Mouse (Mus musculus): ENCODE measurements around the gene Glud1. TPM values are rescaled to one million over a fixed set of nuclear protein-coding genes. Genes with fewer than 3 reads are reported as not detected.
A peak's percentile ranks its signal among the peaks of the same experiment; 100 is the strongest.

The Glud1 gene
- polyA plus RNA-seq, 1 experiment, result 41.8 TPM

- TF ChIP-seq CTCF (IDR thresholded peaks at IDR 0.05; ENCODE audit: control insufficient read depth, insufficient read depth, low read length) (no peak), POLR2A (IDR thresholded peaks at IDR 0.05; ENCODE audit: borderline replicate concordance, control insufficient read depth, low read depth, low read length) (no peak)
- Histone ChIP-seq H3K4me3 (replicated peaks; ENCODE audit: control insufficient read depth, low read depth, low read length) (no peak overlapping the region), H3K4me1 (ENCODE audit: control insufficient read depth, insufficient read depth, low read length) (no peaks in the 10 kb centered on the region), H3K27ac (ENCODE audit: control insufficient read depth, insufficient read depth, low read depth, low read length, poor library complexity) (no peak overlapping the region)
- WGBS, result 89% methylated on average over 2 of the region's 2 CpGs
Observed at GRCm38 (mm10) chr14:34371763-34372162, 61.2 kb downstream of the Glud1 start.

- TF ChIP-seq POLR2A (IDR thresholded peaks at IDR 0.05; ENCODE audit: borderline replicate concordance, control insufficient read depth, low read depth, low read length) (no peak), CTCF (IDR thresholded peaks at IDR 0.05; ENCODE audit: control insufficient read depth, insufficient read depth, low read length) (peak; percentile 24; the same call in 1 of the 2 replicates)
- H3K27ac ChIP-seq (ENCODE audit: control insufficient read depth, insufficient read depth, low read depth, low read length, poor library complexity), result no peak overlapping the region
- no peaks in the 10 kb centered on the region for H3K4me1 ChIP-seq (ENCODE audit: control insufficient read depth, insufficient read depth, low read length)
- no peak overlapping the region for H3K4me3 ChIP-seq (replicated peaks; ENCODE audit: control insufficient read depth, low read depth, low read length)
- 80% methylated on average over 6 of the region's 6 CpGs for WGBS
Observed at GRCm38 (mm10) chr14:34372646-34373045, 62.1 kb downstream of the Glud1 start.

DNA sequence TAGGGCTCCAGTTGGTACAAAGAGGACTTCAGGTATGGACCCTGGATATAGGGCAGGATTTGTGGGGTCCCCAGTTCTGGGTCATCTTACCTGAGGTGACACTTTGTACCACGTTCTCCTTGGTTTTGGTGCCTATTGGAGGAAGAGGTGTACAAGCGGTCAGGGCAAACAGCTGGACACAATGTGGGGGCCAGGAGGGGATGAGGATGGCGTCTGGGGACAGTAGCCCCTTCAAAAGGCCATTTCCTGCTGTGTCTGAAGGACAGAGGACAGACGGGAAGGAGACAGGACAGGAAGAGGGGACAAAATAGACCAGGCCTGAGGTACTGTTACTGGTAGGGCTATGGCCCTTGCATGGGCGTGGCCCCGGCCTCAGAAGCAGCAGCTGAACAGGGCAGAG lies 63.1 kb downstream of the Glud1 start:
- Histone ChIP-seq H3K4me1 (ENCODE audit: control insufficient read depth, insufficient read depth, low read length) (no peaks in the 10 kb centered on the region), H3K27ac (ENCODE audit: control insufficient read depth, insufficient read depth, low read depth, low read length, poor library complexity) (no peak overlapping the region), H3K4me3 (replicated peaks; ENCODE audit: control insufficient read depth, low read depth, low read length) (no peak overlapping the region)
- 73% methylated on average over 6 of the region's 6 CpGs for WGBS
- TF ChIP-seq POLR2A (IDR thresholded peaks at IDR 0.05; ENCODE audit: borderline replicate concordance, control insufficient read depth, low read depth, low read length) (no peak), CTCF (IDR thresholded peaks at IDR 0.05; ENCODE audit: control insufficient read depth, insufficient read depth, low read length) (no peak)

DNA sequence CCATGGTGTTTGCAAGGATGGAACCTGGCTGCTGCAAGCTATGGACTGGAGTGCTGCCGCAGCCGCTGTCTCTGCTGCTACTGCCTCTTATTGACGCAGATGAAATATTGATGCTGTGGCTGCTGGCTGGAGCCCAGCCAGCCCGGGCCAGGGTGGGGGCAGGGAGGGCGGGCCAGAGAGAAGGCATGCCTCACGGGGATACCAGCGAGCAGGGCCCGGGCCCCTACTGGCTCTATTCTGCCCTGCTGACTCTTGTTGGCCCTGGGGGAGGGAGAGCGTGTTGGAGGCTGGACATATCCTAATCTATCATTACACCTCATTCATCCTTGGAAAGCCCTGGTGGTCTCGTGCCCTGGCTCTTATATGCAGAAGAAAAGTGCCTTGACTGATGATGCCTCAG lies 64.0 kb downstream of the Glud1 start, which contains the start of gene Sncg:
TSS of gene Sncg (minus strand) at position 213 of the 400 bp plus-strand sequence.
- Histone ChIP-seq H3K27ac (ENCODE audit: control insufficient read depth, insufficient read depth, low read depth, low read length, poor library complexity) (no peak within 1 kb of the TSS), H3K4me1 (ENCODE audit: control insufficient read depth, insufficient read depth, low read length) (no peaks in the 10 kb centered on the region), H3K4me3 (replicated peaks; ENCODE audit: control insufficient read depth, low read depth, low read length) (no peak within 1 kb of the TSS)
- WGBS, result 21% methylated on average over 10 of the region's 10 CpGs
- no peak for TF ChIP-seq POLR2A (IDR thresholded peaks at IDR 0.05; ENCODE audit: borderline replicate concordance, control insufficient read depth, low read depth, low read length)
- no peak for TF ChIP-seq CTCF (IDR thresholded peaks at IDR 0.05; ENCODE audit: control insufficient read depth, insufficient read depth, low read length)

DNA sequence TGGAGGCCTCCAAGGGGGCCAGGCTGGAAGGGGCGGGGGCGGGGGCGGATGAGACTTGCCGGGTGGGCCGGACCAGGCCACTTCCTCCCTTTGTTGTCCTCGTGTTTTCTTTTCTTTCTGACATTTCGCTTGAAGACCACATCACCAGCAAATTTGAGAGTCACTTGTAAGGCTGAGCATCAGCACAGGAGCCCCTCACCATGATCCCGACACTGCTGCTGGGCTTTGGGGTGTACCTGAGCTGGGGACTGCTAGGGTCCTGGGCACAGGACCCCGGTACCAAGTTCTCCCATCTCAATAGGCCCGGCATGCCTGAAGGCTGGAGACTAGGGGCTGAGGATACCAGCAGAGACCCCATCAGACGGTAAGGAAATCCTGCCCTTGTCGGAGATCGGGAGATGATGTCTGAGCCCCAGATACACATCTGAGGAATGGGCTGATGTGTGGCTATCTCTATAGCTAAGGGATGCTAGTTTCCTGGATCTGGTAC lies 64.9 kb downstream of the Glud1 start, which contains the start of gene Mmrn2:
TSS of gene Mmrn2 (plus strand) at position 51 of the 490 bp plus-strand sequence.
- WGBS, result 51% methylated on average over 13 of the region's 13 CpGs
- Histone ChIP-seq H3K27ac (ENCODE audit: control insufficient read depth, insufficient read depth, low read depth, low read length, poor library complexity) (no peak within 1 kb of the TSS), H3K4me1 (ENCODE audit: control insufficient read depth, insufficient read depth, low read length) (no peaks in the 10 kb centered on the region), H3K4me3 (replicated peaks; ENCODE audit: control insufficient read depth, low read depth, low read length) (no peak within 1 kb of the TSS)
- no peak for TF ChIP-seq CTCF (IDR thresholded peaks at IDR 0.05; ENCODE audit: control insufficient read depth, insufficient read depth, low read length)
- no peak for TF ChIP-seq POLR2A (IDR thresholded peaks at IDR 0.05; ENCODE audit: borderline replicate concordance, control insufficient read depth, low read depth, low read length)

DNA sequence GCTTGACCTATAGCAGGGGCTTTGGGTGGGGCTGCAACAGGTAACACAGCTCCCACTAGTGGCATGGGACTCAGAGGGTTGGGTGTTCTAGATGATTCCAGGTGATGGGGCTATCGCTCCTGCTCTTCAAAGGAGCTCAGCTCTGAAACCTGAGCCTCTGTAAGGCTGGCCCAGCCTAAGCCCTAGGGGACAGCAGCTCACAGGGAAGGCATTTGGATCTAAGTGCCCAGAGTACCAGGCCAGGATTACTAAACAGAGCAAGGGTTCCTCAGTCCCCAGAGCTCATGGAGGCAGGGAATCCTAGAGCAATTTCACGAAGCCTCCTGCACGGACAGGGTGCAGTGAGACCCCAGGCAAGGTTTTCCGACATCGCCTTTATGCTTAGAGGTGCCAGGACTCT lies 65.4 kb downstream of the Glud1 start:
- TF ChIP-seq POLR2A (IDR thresholded peaks at IDR 0.05; ENCODE audit: borderline replicate concordance, control insufficient read depth, low read depth, low read length) (no peak), CTCF (IDR thresholded peaks at IDR 0.05; ENCODE audit: control insufficient read depth, insufficient read depth, low read length) (no peak)
- Histone ChIP-seq H3K4me1 (ENCODE audit: control insufficient read depth, insufficient read depth, low read length) (no peaks in the 10 kb centered on the region), H3K4me3 (replicated peaks; ENCODE audit: control insufficient read depth, low read depth, low read length) (no peak overlapping the region), H3K27ac (ENCODE audit: control insufficient read depth, insufficient read depth, low read depth, low read length, poor library complexity) (no peak overlapping the region)
- 82% methylated on average over 5 of the region's 5 CpGs for WGBS

DNA sequence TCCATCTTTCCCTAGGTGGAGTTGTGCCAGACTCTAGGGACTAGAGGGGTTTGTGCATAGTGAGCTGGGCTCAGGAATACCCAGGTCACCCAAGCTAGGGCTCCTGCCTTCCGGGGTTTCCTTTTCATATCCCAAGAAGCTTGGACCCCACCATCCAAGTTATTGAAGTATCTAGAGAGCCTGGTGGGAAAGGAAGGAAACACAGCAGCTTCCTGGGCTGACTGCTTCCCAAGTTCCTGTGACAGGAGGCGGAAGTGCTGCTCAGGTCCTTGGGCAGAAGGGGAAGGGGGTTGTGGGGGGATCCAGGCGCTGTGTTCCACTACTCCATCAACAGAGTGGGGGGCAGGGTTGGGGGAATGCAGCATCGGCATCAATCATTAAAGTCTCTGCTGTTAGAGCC lies 66.6 kb downstream of the Glud1 start:
- TF ChIP-seq POLR2A (IDR thresholded peaks at IDR 0.05; ENCODE audit: borderline replicate concordance, control insufficient read depth, low read depth, low read length) (no peak), CTCF (IDR thresholded peaks at IDR 0.05; ENCODE audit: control insufficient read depth, insufficient read depth, low read length) (no peak)
- Histone ChIP-seq H3K4me1 (ENCODE audit: control insufficient read depth, insufficient read depth, low read length) (no peaks in the 10 kb centered on the region), H3K4me3 (replicated peaks; ENCODE audit: control insufficient read depth, low read depth, low read length) (no peak overlapping the region), H3K27ac (ENCODE audit: control insufficient read depth, insufficient read depth, low read depth, low read length, poor library complexity) (no peak overlapping the region)
- 56% methylated on average over 4 of the region's 4 CpGs for WGBS

- Histone ChIP-seq H3K27ac (ENCODE audit: control insufficient read depth, insufficient read depth, low read depth, low read length, poor library complexity) (no peak overlapping the region), H3K4me3 (replicated peaks; ENCODE audit: control insufficient read depth, low read depth, low read length) (no peak overlapping the region), H3K4me1 (ENCODE audit: control insufficient read depth, insufficient read depth, low read length) (no peaks in the 10 kb centered on the region)
- 75% methylated on average over 11 of the region's 11 CpGs for WGBS
- no peak for TF ChIP-seq POLR2A (IDR thresholded peaks at IDR 0.05; ENCODE audit: borderline replicate concordance, control insufficient read depth, low read depth, low read length)
- no peak for TF ChIP-seq CTCF (IDR thresholded peaks at IDR 0.05; ENCODE audit: control insufficient read depth, insufficient read depth, low read length)
Observed at GRCm38 (mm10) chr14:34378560-34379331, 68.2 kb downstream of the Glud1 start.

All from bone marrow, adult 2 months (tissue).